Mouse (Mus musculus): ENCODE measurements around the gene Tle3.

- no peak for TF ChIP-seq CTCF (conservative IDR thresholded peaks at IDR 0.05; ENCODE audit: low read length)
- TF ChIP-seq POU5F1 (IDR thresholded peaks at IDR 0.05; ENCODE audit: borderline replicate concordance, low read length), result no peak
- no peak for TF ChIP-seq NANOG (IDR thresholded peaks at IDR 0.05; ENCODE audit: borderline replicate concordance, low read length)
Observed at GRCm38 (mm10) chr9:61351164-61351563, 21.0 kb upstream of the Tle3 start.
